Mouse (Mus musculus) cortical plate, adult 2 months (tissue): ENCODE measurements around the gene Scamp3.

ENCODE experiments used
- CTCF ChIP-seq: fragments of 200-500 bp; IDR thresholded peaks from 2 replicates; pipeline ENCODE4 v1.5.1; 2011; ENCODE audit warnings: mild to moderate bottlenecking, control low read depth, low read length; ENCODE audit not compliant: insufficient read depth; ENCODE audit errors: extremely low read depth
- POLR2A ChIP-seq: fragments of 200-500 bp; IDR thresholded peaks from 2 replicates; pipeline ENCODE4 v1.6.1; 2011; ENCODE audit warnings: mild to moderate bottlenecking, low read length, control low read depth; ENCODE audit not compliant: insufficient read depth; ENCODE audit errors: extremely low read depth

- no peak for TF ChIP-seq CTCF
- TF ChIP-seq POLR2A: no peak
Measured at GRCm38 (mm10) chr3:89182531-89183057, 5.3 kb downstream of the Scamp3 start.
